Mouse (Mus musculus) liver, embryonic 14.5 days (tissue): ENCODE data around the gene Bri3. TPM values are rescaled to one million over a fixed set of nuclear protein-coding genes. Genes with fewer than 3 reads are reported as not detected.

Source experiments
- ATAC-seq: fragments of 200-750 bp; cut with Nextera tagmentation; 2 replicates; pipeline ENCODE4 v1.8.0; 2017; ENCODE audit warnings: moderate number of reproducible peaks, mild to moderate bottlenecking, moderate library complexity; ENCODE audit not compliant: insufficient read depth
- DNase-seq, 3 experiments: peaks; one replicate each; pipeline ENCODE4 v3.0.0-alpha.2; 2012 to 2013; ENCODE audit warnings: low read depth in 3 of 3, low spot score in 3 of 3
- H3K27ac ChIP-seq: fragments of 300-500 bp; sonication (generic); 2 replicates; pipeline ENCODE4 v1.5.1; 2014; ENCODE audit warnings: moderate library complexity, mild to moderate bottlenecking, control low read depth, inconsistent platforms
- H3K27me3 ChIP-seq: fragments of 300-500 bp; sonication (generic); 2 replicates; pipeline ENCODE4 v1.6.1; 2014; ENCODE audit warnings: mild to moderate bottlenecking, low read length, moderate library complexity; ENCODE audit not compliant: control insufficient read depth, insufficient read depth
- H3K36me3 ChIP-seq: fragments of 300-500 bp; sonication (generic); replicated peaks from 2 replicates; pipeline ENCODE4 v1.6.1; 2014; ENCODE audit warnings: low read depth; ENCODE audit not compliant: control insufficient read depth, insufficient read depth
- H3K4me1 ChIP-seq, 2 experiments: fragments of 200-500 bp in 1 of 2; fragments of 300-500 bp in 1 of 2; sonication (generic) in 1 of 2; replicated peaks; 2 replicates each; pipeline ENCODE4 v1.6.1; 2012 to 2014; ENCODE audit warnings: antibody characterized with exemption in 1 of 2, inconsistent platforms in 1 of 2, low read length in 1 of 2; ENCODE audit not compliant: control insufficient read depth in 2 of 2, insufficient read depth in 2 of 2
- H3K4me2 ChIP-seq: fragments of 300-500 bp; sonication (generic); 2 replicates; pipeline ENCODE4 v1.6.1; 2014; ENCODE audit warnings: low read depth, mild to moderate bottlenecking, control low read depth, moderate library complexity
- H3K4me3 ChIP-seq, 2 experiments: fragments of 200-500 bp in 1 of 2; fragments of 300-500 bp in 1 of 2; sonication (generic) in 1 of 2; 2 replicates each; pipeline ENCODE4 v1.5.1; 2012 to 2014; ENCODE audit warnings: low read depth in 2 of 2, low read length in 2 of 2, mild to moderate bottlenecking in 2 of 2, control low read depth in 1 of 2, inconsistent platforms in 1 of 2, moderate library complexity in 1 of 2; ENCODE audit not compliant: insufficient read depth in 1 of 2
- H3K9ac ChIP-seq: fragments of 300-500 bp; sonication (generic); replicated peaks from 2 replicates; pipeline ENCODE4 v1.6.1; 2014; ENCODE audit warnings: mild to moderate bottlenecking, control low read depth, moderate library complexity
- H3K9me3 ChIP-seq: fragments of 300-500 bp; sonication (generic); 2 replicates; pipeline ENCODE4 v1.6.1; 2016; ENCODE audit warnings: low read length, mixed read lengths; ENCODE audit not compliant: control insufficient read depth
- CTCF ChIP-seq: IDR thresholded peaks from 2 replicates; pipeline ENCODE4 v1.5.1; 2016; ENCODE audit warnings: antibody characterized with exemption, low read depth, control low read depth
- EP300 ChIP-seq: IDR thresholded peaks from 2 replicates; pipeline ENCODE4 v1.6.1; 2016; ENCODE audit warnings: antibody characterized with exemption, low read depth
- WGBS: fragments of 180-500 bp; shearing (Covaris S2); extraction: QIAGEN DNeasy Blood & Tissue Kit; methylation state at CpG from one replicate; pipeline ENCODE4 v1.1.7; 2014; ENCODE audit not compliant: insufficient replicate concordance; 5-methylcytosine and 5-hydroxymethylcytosine counted together
- polyA plus RNA-seq, 2 experiments: library from polyadenylated mRNA; depleted of rRNA in 1 of 2; stranded (reverse) in 1 of 2; unstranded in 1 of 2; fragments of >200 nt; fragmentation: Nextera tagmentation in 1 of 2; extraction: Ambion mirVana in 1 of 2; gene quantifications; 2 replicates each; pipeline versions ENCODE4 v1.2.1 to v1.2.3; 2012 to 2014

Gene Bri3
- polyA plus RNA-seq, 2 experiments: 12.1 to 15.9 TPM

- Histone ChIP-seq H3K4me1 (no peaks in the 10 kb centered on the region), H3K4me2 (no peak overlapping the region), H3K27me3 (no peaks in the 10 kb centered on the region), H3K36me3 (no peaks in the 10 kb centered on the region), H3K27ac (no peak overlapping the region), H3K4me3 (no peak overlapping the region), H3K9ac (no peak overlapping the region), H3K9me3 (no peaks in the 10 kb centered on the region)
- DNase-seq: no peak
- no peak for ATAC-seq
- 47% methylated on average over 7 of the region's 7 CpGs for WGBS
- TF ChIP-seq EP300 (no peak), CTCF (no peak)
Observed at GRCm38 (mm10) chr5:144296090-144296604, 51.9 kb downstream of the Bri3 start.

GRCm38 (mm10) chr5:144303071-144303470 lies 58.8 kb downstream of the Bri3 start:
- no peak overlapping the region for H3K4me3 ChIP-seq
- H3K27ac ChIP-seq: no peak overlapping the region
- ATAC-seq (no peak), DNase-seq (no peak)
- no peaks in the 10 kb centered on the region for H3K27me3 ChIP-seq
- H3K4me1 ChIP-seq: no peaks in the 10 kb centered on the region
- H3K36me3 ChIP-seq: no peaks in the 10 kb centered on the region
- whole genome bisulfite sequencing: 61% methylated on average over 2 of the region's 2 CpGs
- TF ChIP-seq EP300 (no peak), CTCF (no peak)
- no peak overlapping the region for H3K4me2 ChIP-seq
- no peak overlapping the region for H3K9ac ChIP-seq
- no peaks in the 10 kb centered on the region for H3K9me3 ChIP-seq

GRCm38 (mm10) chr5:144308929-144309328 lies 64.7 kb downstream of the Bri3 start:
- 46% methylated on average over 4 of the region's 4 CpGs for WGBS
- TF ChIP-seq CTCF: no peak
- TF ChIP-seq EP300: no peak
- no peak for ATAC-seq
- no peak overlapping the region for H3K4me2 ChIP-seq
- no peaks in the 10 kb centered on the region for H3K9me3 ChIP-seq
- no peaks in the 10 kb centered on the region for H3K36me3 ChIP-seq
- no peaks in the 10 kb centered on the region for H3K27me3 ChIP-seq
- H3K4me3 ChIP-seq: no peak overlapping the region
- H3K9ac ChIP-seq: no peak overlapping the region
- no peak overlapping the region for H3K27ac ChIP-seq
- peaks cover 0 to 5% of the 10 kb centered on the region in 2 experiments; a peak in 3 of 4 replicates for H3K4me1 ChIP-seq
- no peak for DNase-seq

- DNase-seq: peak in 1 of 3 experiments; percentile 6
- 37% methylated on average over 7 of the region's 7 CpGs for WGBS
- Histone ChIP-seq H3K27ac (no peak overlapping the region), H3K27me3 (no peaks in the 10 kb centered on the region), H3K4me2 (no peak overlapping the region), H3K9ac (no peak overlapping the region), H3K9me3 (no peaks in the 10 kb centered on the region), H3K36me3 (no peaks in the 10 kb centered on the region), H3K4me1 (peaks cover 0 to 5% of the 10 kb centered on the region in 2 experiments; a peak in 3 of 4 replicates), H3K4me3 (no peak overlapping the region)
- no peak for ATAC-seq
- TF ChIP-seq CTCF (no peak), EP300 (no peak)
Observed at GRCm38 (mm10) chr5:144312183-144312582, 67.9 kb downstream of the Bri3 start.

GRCm38 (mm10) chr5:144313335-144313734 lies 69.1 kb downstream of the Bri3 start:
- Histone ChIP-seq H3K4me2 (no peak overlapping the region), H3K27me3 (no peaks in the 10 kb centered on the region), H3K36me3 (no peaks in the 10 kb centered on the region), H3K4me3 (no peak overlapping the region), H3K9me3 (no peaks in the 10 kb centered on the region), H3K4me1 (peaks cover 0 to 5% of the 10 kb centered on the region in 2 experiments; a peak in 3 of 4 replicates), H3K9ac (no peak overlapping the region), H3K27ac (no peak overlapping the region)
- no peak for ATAC-seq
- TF ChIP-seq EP300: no peak
- no peak for TF ChIP-seq CTCF
- DNase-seq: peak; percentile 5 to 19 (median 6)
- WGBS: 9% methylated on average over 5 of the region's 5 CpGs
